Mouse (Mus musculus): ENCODE results near the gene Il1rl1. TPM values are rescaled to one million over a fixed set of nuclear protein-coding genes. Genes with fewer than 3 reads are reported as not detected.

Il1rl1 gene
- 1.2 and 1.9 TPM in 2 replicates for polyA plus RNA-seq (2012; rRNA removed)

DNA sequence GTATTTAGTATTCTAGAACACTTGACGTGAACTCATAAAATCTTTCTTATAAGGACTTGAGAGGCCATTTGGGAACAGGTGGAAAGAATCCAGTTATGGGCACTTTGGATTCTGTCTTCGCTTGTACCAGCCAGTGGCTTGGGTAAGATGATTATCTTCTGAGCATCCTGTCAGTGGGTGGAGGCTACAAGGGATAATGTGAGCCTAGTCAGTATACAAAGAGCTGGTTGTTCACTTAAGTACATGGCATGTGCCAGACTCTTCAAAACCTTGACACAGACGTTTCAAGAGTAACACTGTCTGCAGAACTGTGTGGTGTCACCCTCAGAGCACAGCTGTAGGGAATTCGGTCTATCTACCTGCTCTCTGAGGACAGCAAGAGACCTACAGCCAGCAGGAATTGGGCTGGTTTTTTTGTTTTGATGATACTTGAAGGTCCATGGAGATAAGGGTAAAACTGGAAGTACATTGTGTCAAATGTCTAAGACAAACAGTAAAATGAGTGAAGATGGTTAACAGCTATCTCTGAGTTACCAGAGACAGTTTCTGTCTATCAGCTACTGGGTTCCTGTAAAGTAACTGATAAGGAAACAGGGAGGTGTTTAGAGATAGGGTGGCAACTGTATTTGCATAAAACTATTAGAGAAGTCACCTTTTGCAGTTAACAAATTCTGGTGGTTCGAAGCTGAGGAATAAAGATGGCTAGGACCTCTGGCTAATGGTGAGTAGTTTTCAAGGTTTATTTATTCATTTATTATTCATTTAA lies at the start of gene Il1rl1:
Gene Il1rl1 (plus strand): TSS at position 661 of the 766 bp plus-strand sequence.
- no peaks in the 10 kb centered on the region for H3K4me1 ChIP-seq (ENCODE audit: control insufficient read depth, insufficient read depth, insufficient read length, low read length)
- 72% methylated on average over 5 of the region's 5 CpGs for WGBS
- no peak within 1 kb of the TSS for H3K4me3 ChIP-seq (ENCODE audit: low read depth, low read length)
- no peak within 1 kb of the TSS for H3K27ac ChIP-seq (ENCODE audit: insufficient read depth, low read depth, low read length)
- H3K27me3 ChIP-seq (ENCODE audit: control insufficient read depth, insufficient read depth, low read length) = no peaks in the 10 kb centered on the region
- TF ChIP-seq POLR2A (IDR thresholded peaks at IDR 0.05; ENCODE audit: low read depth, low read length) (no peak), CTCF (IDR thresholded peaks at IDR 0.05; ENCODE audit: extremely low read depth, insufficient read length, insufficient replicate concordance, low read depth, low read length) (no peak)
- H3K36me3 ChIP-seq (ENCODE audit: control insufficient read depth, insufficient read depth, low read length) = no peaks in the 10 kb centered on the region

DNA sequence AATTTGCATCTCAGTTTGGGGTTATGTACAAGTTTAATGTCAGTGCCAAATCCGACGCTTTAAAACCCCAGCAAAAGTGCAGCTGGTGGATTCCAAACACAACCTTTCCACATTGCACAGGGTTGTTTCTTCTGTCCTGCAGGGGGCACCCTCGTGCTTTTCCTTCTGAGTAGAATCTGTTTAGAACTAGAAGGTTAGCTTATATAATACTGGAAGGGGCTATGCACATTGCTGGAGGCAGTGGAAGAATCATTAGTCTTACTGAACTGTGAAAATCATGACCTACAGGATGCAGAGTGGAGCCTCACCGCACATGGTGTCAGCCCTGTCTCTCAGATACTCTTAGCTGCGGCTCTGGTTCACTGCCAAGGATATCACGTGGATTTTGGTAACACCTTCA lies 49.3 kb upstream of the Il1rl1 start:
- H3K36me3 ChIP-seq (ENCODE audit: control insufficient read depth, insufficient read depth, low read length) = no peaks in the 10 kb centered on the region
- H3K27ac ChIP-seq (ENCODE audit: insufficient read depth, low read depth, low read length) = no peak overlapping the region
- 0 out of 2 replicates have a peak, but pooled peaks cover 2% of the 10 kb centered on the region for H3K4me1 ChIP-seq (ENCODE audit: control insufficient read depth, insufficient read depth, insufficient read length, low read length)
- TF ChIP-seq POLR2A (IDR thresholded peaks at IDR 0.05; ENCODE audit: low read depth, low read length) (no peak), CTCF (IDR thresholded peaks at IDR 0.05; ENCODE audit: extremely low read depth, insufficient read length, insufficient replicate concordance, low read depth, low read length) (peak; percentile 19; the same call in 1 of the 2 replicates)
- no peak overlapping the region for H3K4me3 ChIP-seq (ENCODE audit: low read depth, low read length)
- 43% methylated on average over 6 of the region's 6 CpGs for WGBS
- H3K27me3 ChIP-seq (ENCODE audit: control insufficient read depth, insufficient read depth, low read length) = no peaks in the 10 kb centered on the region

DNA sequence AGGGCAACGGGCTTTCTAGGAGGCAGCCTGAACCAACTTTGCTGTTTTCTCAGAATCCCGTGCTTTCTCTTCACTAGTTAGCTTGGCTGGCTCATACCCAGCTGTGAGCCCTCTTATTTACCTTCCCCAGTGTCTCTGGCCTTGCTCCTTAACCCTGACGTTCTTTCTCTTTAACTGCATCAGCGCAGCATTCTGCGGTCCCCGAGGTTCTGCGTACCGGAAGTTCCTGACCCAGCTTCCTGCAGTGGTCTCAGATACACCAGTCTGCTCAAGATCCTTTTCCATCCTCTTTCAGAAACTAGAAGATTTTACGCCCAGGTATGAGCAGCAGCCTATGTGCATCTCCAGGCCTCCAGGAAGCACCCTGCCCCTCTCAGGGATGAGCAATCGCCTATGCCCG lies 48.4 kb upstream of the Il1rl1 start:
- Histone ChIP-seq H3K27ac (ENCODE audit: insufficient read depth, low read depth, low read length) (no peak overlapping the region; the same call in 1 of the 2 replicates), H3K27me3 (ENCODE audit: control insufficient read depth, insufficient read depth, low read length) (no peaks in the 10 kb centered on the region), H3K4me1 (ENCODE audit: control insufficient read depth, insufficient read depth, insufficient read length, low read length) (0 out of 2 replicates have a peak, but pooled peaks cover 2% of the 10 kb centered on the region), H3K4me3 (ENCODE audit: low read depth, low read length) (no peak overlapping the region), H3K36me3 (ENCODE audit: control insufficient read depth, insufficient read depth, low read length) (no peaks in the 10 kb centered on the region)
- no peak for TF ChIP-seq CTCF (IDR thresholded peaks at IDR 0.05; ENCODE audit: extremely low read depth, insufficient read length, insufficient replicate concordance, low read depth, low read length)
- no peak for TF ChIP-seq POLR2A (IDR thresholded peaks at IDR 0.05; ENCODE audit: low read depth, low read length)
- WGBS = 76% methylated on average over 11 of the region's 11 CpGs

DNA sequence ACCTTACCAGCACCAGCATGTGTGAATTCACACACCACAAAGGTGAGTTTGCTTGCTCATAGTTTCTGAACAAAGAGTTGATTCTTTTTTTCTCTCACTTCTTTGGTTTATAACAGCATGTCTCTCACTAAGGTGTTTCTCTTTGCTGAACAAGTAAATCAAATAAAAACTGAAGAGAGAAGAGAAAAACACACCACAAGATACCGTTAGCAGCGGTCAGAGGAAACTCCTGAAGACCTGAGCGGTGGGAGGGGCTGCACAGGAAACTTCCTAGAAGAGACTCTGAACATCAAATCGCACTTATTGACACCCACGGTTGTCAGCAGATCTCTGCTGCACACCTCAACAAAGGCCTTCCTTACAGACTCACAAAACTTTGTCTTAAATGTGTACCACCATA lies 46.5 kb upstream of the Il1rl1 start:
- WGBS = 69% methylated on average over 5 of the region's 5 CpGs
- H3K4me3 ChIP-seq (ENCODE audit: low read depth, low read length) = no peak overlapping the region
- no peak for TF ChIP-seq CTCF (IDR thresholded peaks at IDR 0.05; ENCODE audit: extremely low read depth, insufficient read length, insufficient replicate concordance, low read depth, low read length)
- TF ChIP-seq POLR2A (IDR thresholded peaks at IDR 0.05; ENCODE audit: low read depth, low read length) = no peak
- H3K27ac ChIP-seq (ENCODE audit: insufficient read depth, low read depth, low read length) = no peak overlapping the region
- no peaks in the 10 kb centered on the region for H3K27me3 ChIP-seq (ENCODE audit: control insufficient read depth, insufficient read depth, low read length)
- H3K36me3 ChIP-seq (ENCODE audit: control insufficient read depth, insufficient read depth, low read length) = no peaks in the 10 kb centered on the region
- H3K4me1 ChIP-seq (ENCODE audit: control insufficient read depth, insufficient read depth, insufficient read length, low read length) = no peaks in the 10 kb centered on the region

DNA sequence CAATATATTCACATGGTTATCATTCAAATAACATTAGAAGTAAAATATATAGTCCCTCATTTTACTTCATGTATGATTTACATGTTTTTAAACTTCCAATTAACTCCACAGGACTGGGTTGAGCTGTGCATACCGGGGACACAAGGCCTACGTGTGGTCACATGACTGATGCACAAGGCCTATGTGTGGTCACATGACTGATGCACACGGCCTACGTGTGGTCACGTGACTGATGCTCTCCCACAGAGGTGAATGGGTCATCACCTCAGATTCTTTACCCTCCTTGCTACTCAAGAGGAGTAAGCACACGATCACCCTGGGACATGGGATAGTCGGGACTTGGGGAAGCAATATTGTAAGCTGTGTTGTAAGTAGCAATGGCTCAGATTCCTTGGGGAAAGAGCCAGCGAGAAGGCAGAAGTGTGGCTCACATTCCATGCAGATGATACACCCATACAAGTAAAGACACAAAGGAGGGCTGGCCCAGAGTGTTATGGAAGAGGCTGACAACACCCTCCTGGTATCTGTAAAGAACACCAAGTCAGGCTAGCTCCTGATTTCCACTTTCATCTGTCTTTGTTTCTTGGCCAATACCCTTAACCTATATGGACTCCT lies 44.3 kb upstream of the Il1rl1 start:
- no peak overlapping the region for H3K4me3 ChIP-seq (ENCODE audit: low read depth, low read length)
- no peaks in the 10 kb centered on the region for H3K4me1 ChIP-seq (ENCODE audit: control insufficient read depth, insufficient read depth, insufficient read length, low read length)
- TF ChIP-seq CTCF (IDR thresholded peaks at IDR 0.05; ENCODE audit: extremely low read depth, insufficient read length, insufficient replicate concordance, low read depth, low read length) (no peak), POLR2A (IDR thresholded peaks at IDR 0.05; ENCODE audit: low read depth, low read length) (no peak)
- no peaks in the 10 kb centered on the region for H3K36me3 ChIP-seq (ENCODE audit: control insufficient read depth, insufficient read depth, low read length)
- 89% methylated on average over 8 of the region's 8 CpGs for WGBS
- H3K27me3 ChIP-seq (ENCODE audit: control insufficient read depth, insufficient read depth, low read length) = no peaks in the 10 kb centered on the region
- no peak overlapping the region for H3K27ac ChIP-seq (ENCODE audit: insufficient read depth, low read depth, low read length)

DNA sequence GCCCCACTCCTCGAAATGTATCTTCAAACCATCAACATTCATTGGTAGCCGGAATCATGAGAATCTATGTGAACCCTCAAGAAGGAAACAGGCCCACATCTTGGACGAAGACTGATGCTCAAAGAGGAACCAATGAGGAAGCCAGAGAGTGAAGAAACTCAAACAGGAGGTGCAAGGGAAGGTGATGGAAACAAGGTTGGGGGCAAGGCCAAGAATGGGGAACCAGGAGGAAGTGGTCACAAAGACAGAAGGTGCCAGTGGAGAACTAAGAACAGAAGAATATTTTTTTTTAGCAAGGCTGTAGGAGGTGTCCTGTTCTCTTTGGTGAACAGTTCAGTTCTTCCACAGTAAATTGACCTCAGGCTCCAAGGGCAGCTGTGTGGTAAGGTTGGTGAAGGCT lies 38.0 kb upstream of the Il1rl1 start:
- TF ChIP-seq POLR2A (IDR thresholded peaks at IDR 0.05; ENCODE audit: low read depth, low read length) = no peak
- TF ChIP-seq CTCF (IDR thresholded peaks at IDR 0.05; ENCODE audit: extremely low read depth, insufficient read length, insufficient replicate concordance, low read depth, low read length) = no peak
- Histone ChIP-seq H3K4me1 (ENCODE audit: control insufficient read depth, insufficient read depth, insufficient read length, low read length) (no peaks in the 10 kb centered on the region), H3K4me3 (ENCODE audit: low read depth, low read length) (no peak overlapping the region), H3K27me3 (ENCODE audit: control insufficient read depth, insufficient read depth, low read length) (no peaks in the 10 kb centered on the region), H3K36me3 (ENCODE audit: control insufficient read depth, insufficient read depth, low read length) (no peaks in the 10 kb centered on the region), H3K27ac (ENCODE audit: insufficient read depth, low read depth, low read length) (no peak overlapping the region)
- WGBS = 75% methylated on average over 3 of the region's 3 CpGs

DNA sequence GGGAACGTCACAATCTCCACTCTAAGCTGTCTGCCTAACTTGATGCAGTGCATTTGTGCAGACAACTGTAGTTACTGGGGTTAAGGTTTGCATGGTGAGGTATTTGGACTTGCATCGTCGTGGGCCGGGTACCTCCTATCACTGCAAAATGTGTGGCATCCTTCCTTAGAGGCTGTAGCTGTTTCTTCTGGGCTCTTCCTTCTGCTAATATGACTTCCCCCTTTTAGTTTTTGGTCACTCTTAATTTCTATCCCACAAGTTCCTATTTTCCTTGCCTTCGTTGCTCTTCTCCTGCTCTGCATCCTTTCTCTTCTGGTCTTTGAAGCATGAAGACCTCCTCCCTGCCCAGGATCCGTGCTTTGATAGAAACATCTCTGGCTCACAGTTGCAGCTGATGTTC lies 36.8 kb upstream of the Il1rl1 start:
- H3K4me3 ChIP-seq (ENCODE audit: low read depth, low read length) = no peak overlapping the region
- 75% methylated on average over 6 of the region's 6 CpGs for WGBS
- no peaks in the 10 kb centered on the region for H3K36me3 ChIP-seq (ENCODE audit: control insufficient read depth, insufficient read depth, low read length)
- no peak for TF ChIP-seq CTCF (IDR thresholded peaks at IDR 0.05; ENCODE audit: extremely low read depth, insufficient read length, insufficient replicate concordance, low read depth, low read length)
- no peak for TF ChIP-seq POLR2A (IDR thresholded peaks at IDR 0.05; ENCODE audit: low read depth, low read length)
- no peak overlapping the region for H3K27ac ChIP-seq (ENCODE audit: insufficient read depth, low read depth, low read length)
- no peaks in the 10 kb centered on the region for H3K4me1 ChIP-seq (ENCODE audit: control insufficient read depth, insufficient read depth, insufficient read length, low read length)
- H3K27me3 ChIP-seq (ENCODE audit: control insufficient read depth, insufficient read depth, low read length) = no peaks in the 10 kb centered on the region
